Mouse (Mus musculus) kidney, adult 2 months (tissue): ENCODE results near the gene Minos1. TPM values are rescaled to one million over a fixed set of nuclear protein-coding genes. Genes with fewer than 3 reads are reported as not detected.
A peak's percentile ranks its signal among the peaks of the same experiment; 100 is the strongest.

Experiments
- DNase-seq: peaks from one replicate; pipeline ENCODE4 v3.0.0; 2021
- H3K27ac ChIP-seq: fragments of 200-500 bp; 2 replicates; pipeline ENCODE4 v1.5.1; 2012; ENCODE audit warnings: low read depth, low read length, control low read depth, inconsistent platforms; ENCODE audit not compliant: insufficient read depth
- H3K27me3 ChIP-seq: fragments of 200-500 bp; replicated peaks from 2 replicates; pipeline ENCODE4 v1.6.1; 2012; ENCODE audit warnings: mild to moderate bottlenecking, moderate library complexity, low read length, inconsistent platforms; ENCODE audit not compliant: control insufficient read depth, insufficient read depth
- H3K36me3 ChIP-seq: fragments of 200-500 bp; 2 replicates; pipeline ENCODE4 v1.6.1; 2012; ENCODE audit warnings: mild to moderate bottlenecking, moderate library complexity, low read length, inconsistent platforms; ENCODE audit not compliant: control insufficient read depth, insufficient read depth
- H3K4me1 ChIP-seq: fragments of 200-500 bp; 2 replicates; pipeline ENCODE4 v1.6.1; 2011; ENCODE audit warnings: low read length; ENCODE audit not compliant: control insufficient read depth, insufficient read depth
- H3K4me3 ChIP-seq: fragments of 200-500 bp; 2 replicates; pipeline ENCODE4 v1.5.1; 2011; ENCODE audit warnings: mild to moderate bottlenecking, low read depth, low read length, control low read depth; ENCODE audit not compliant: insufficient read depth
- CTCF ChIP-seq: fragments of 200-500 bp; conservative IDR thresholded peaks from 2 replicates; pipeline ENCODE4 v1.5.1; 2011; ENCODE audit warnings: low read depth, mild to moderate bottlenecking, control low read depth, low read length, moderate library complexity, mixed read lengths; ENCODE audit not compliant: insufficient read depth, insufficient read length
- POLR2A ChIP-seq: fragments of 200-500 bp; IDR thresholded peaks from one replicate; pipeline ENCODE4 v1.6.1; 2011; ENCODE audit warnings: low read depth, low read length, control low read depth
- WGBS: fragments of 180-500 bp; shearing (Covaris S2); methylation state at CpG from one replicate; pipeline ENCODE4 v1.1.7; 2018; 5-methylcytosine and 5-hydroxymethylcytosine counted together
- polyA plus RNA-seq: library from polyadenylated mRNA; depleted of rRNA; stranded (reverse); fragments of >200 nt; gene quantifications from 2 replicates; pipeline ENCODE4 v1.2.3, GENCODE M21; 2012

The Minos1 gene
- polyA plus RNA-seq, 1 experiment = 157 TPM

GRCm38 (mm10) chr4:139175061-139175971 lies 44.4 kb upstream of the Minos1 start:
- peak; percentile 88 for DNase-seq
- Histone ChIP-seq H3K27me3 (no peaks in the 10 kb centered on the region), H3K4me3 (no peak overlapping the region), H3K36me3 (no peaks in the 10 kb centered on the region), H3K27ac (peak overlapping the region; percentile 49), H3K4me1 (peaks cover 10% of the 10 kb centered on the region; the same call in 1 of the 2 replicates)
- no peak for TF ChIP-seq CTCF
- no peak for TF ChIP-seq POLR2A
- WGBS = 26% methylated on average over 20 of the region's 20 CpGs

- H3K27ac ChIP-seq = no peak overlapping the region
- no peak overlapping the region for H3K4me3 ChIP-seq
- H3K36me3 ChIP-seq = no peaks in the 10 kb centered on the region
- TF ChIP-seq POLR2A (no peak), CTCF (no peak)
- 85% methylated on average over 12 of the region's 12 CpGs for WGBS
- no peaks in the 10 kb centered on the region for H3K27me3 ChIP-seq
- no peak for DNase-seq
- H3K4me1 ChIP-seq = peaks cover 3% of the 10 kb centered on the region; the same call in 1 of the 2 replicates
Observed at GRCm38 (mm10) chr4:139169748-139170279, 38.9 kb upstream of the Minos1 start.

DNA sequence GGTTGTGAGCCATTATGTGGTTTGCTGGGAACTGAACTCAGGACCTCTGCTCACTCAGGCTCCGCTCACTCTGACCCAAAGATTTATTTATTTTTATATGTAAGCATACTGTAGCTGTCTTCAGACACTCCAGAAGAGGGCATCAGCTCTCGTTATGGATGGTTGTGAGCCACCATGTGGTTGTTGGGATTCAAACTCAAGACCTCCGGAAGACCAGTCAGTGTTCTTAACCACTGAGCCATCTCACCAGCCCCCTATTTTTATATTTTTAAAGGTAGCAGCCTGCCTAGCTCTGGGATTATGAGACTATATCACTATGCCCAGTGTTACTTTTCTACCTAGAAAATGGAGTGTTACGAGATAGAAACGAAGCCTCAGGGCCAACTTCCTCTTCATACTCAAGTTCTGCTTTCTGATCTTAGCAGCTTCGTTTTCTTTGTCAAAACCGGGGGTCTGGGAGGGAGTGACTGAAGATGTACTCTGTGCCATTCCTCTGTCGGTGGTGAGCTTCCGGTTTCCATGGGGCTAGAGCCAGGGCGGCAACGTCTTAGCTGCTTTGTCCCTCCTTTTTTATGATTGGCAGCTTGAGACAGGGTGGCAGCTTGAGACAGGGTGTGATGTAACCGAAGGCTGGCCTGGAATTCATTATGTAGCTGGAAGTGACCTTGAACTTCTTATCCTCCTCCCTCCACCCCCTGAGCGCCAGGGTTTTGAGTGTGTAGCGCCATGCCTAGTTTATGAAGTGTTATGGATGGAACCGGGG lies 38.3 kb upstream of the Minos1 start:
- Histone ChIP-seq H3K4me3 (no peak overlapping the region), H3K36me3 (no peaks in the 10 kb centered on the region), H3K27me3 (no peaks in the 10 kb centered on the region), H3K27ac (no peak overlapping the region), H3K4me1 (no peaks in the 10 kb centered on the region)
- 68% methylated on average over 15 of the region's 15 CpGs for WGBS
- DNase-seq = peak; percentile 32
- TF ChIP-seq CTCF (no peak), POLR2A (no peak)

- H3K4me1 ChIP-seq = no peaks in the 10 kb centered on the region
- no peak overlapping the region for H3K4me3 ChIP-seq
- no peaks in the 10 kb centered on the region for H3K36me3 ChIP-seq
- H3K27ac ChIP-seq = no peak overlapping the region
- TF ChIP-seq POLR2A = no peak
- TF ChIP-seq CTCF = no peak
- no peaks in the 10 kb centered on the region for H3K27me3 ChIP-seq
- no peak for DNase-seq
- 76% methylated on average over 8 of the region's 8 CpGs for WGBS
Observed at GRCm38 (mm10) chr4:139167107-139167506, 36.2 kb upstream of the Minos1 start.

DNA sequence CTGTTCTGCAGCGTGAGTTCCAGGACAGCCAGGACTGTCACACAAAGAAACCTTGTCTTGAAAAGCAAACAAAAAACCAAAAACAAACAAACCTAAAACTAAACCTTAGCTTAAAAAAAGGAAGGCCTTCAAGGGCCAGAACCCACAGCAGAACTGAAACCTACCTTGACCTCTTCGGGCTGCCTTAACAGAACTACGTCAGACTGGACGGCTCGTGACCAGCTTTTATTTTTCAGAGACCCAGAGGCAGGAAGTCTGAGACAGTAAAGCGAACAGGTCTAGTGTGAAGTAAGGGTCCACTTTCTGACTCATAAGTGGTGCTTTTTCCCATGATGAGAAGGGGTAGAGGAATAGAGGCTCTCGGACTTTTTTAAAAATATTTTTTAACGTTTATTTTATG lies 35.3 kb upstream of the Minos1 start:
- no peaks in the 10 kb centered on the region for H3K27me3 ChIP-seq
- no peaks in the 10 kb centered on the region for H3K4me1 ChIP-seq
- H3K27ac ChIP-seq = no peak overlapping the region
- no peak for DNase-seq
- no peak overlapping the region for H3K4me3 ChIP-seq
- 83% methylated on average over 8 of the region's 8 CpGs for WGBS
- H3K36me3 ChIP-seq = no peaks in the 10 kb centered on the region
- no peak for TF ChIP-seq POLR2A
- no peak for TF ChIP-seq CTCF

GRCm38 (mm10) chr4:139165259-139165658 lies 34.3 kb upstream of the Minos1 start:
- no peaks in the 10 kb centered on the region for H3K36me3 ChIP-seq
- H3K27ac ChIP-seq = no peak overlapping the region
- TF ChIP-seq CTCF = no peak
- no peak for TF ChIP-seq POLR2A
- H3K27me3 ChIP-seq = no peaks in the 10 kb centered on the region
- no peaks in the 10 kb centered on the region for H3K4me1 ChIP-seq
- no peak for DNase-seq
- H3K4me3 ChIP-seq = no peak overlapping the region
- 68% methylated on average over 8 of the region's 8 CpGs for WGBS

- DNase-seq = no peak
- WGBS = 91% methylated on average over 6 of the region's 6 CpGs
- TF ChIP-seq POLR2A = no peak
- TF ChIP-seq CTCF = no peak
- Histone ChIP-seq H3K4me1 (no peaks in the 10 kb centered on the region), H3K27ac (no peak overlapping the region), H3K36me3 (no peaks in the 10 kb centered on the region), H3K4me3 (no peak overlapping the region), H3K27me3 (no peaks in the 10 kb centered on the region)
Observed at GRCm38 (mm10) chr4:139164082-139164481, 33.2 kb upstream of the Minos1 start.
